Mouse (Mus musculus): ENCODE data around the gene S100a10. TPM values are rescaled to one million over a fixed set of nuclear protein-coding genes. Genes with fewer than 3 reads are reported as not detected.
A peak's percentile ranks its signal among the peaks of the same experiment; 100 is the strongest.

Gene S100a10
- total and polyA plus RNA-seq, 2 experiments from 2014 or later = 174 to 247 TPM

- Histone ChIP-seq H3K4me1 (ENCODE audit: control insufficient read depth, insufficient read depth) (no peaks in the 10 kb centered on the region), H3K36me3 (replicated peaks; ENCODE audit: control insufficient read depth, insufficient read depth, low read length) (no peaks in the 10 kb centered on the region), H3K27me3 (ENCODE audit: control insufficient read depth, insufficient read depth, low read length) (no peaks in the 10 kb centered on the region), H3K9ac (replicated peaks; ENCODE audit: low read depth, low read length) (no peak overlapping the region), H3K27ac (ENCODE audit: low read depth) (no peak overlapping the region), H3K9me3 (replicated peaks; ENCODE audit: control insufficient read depth, low read length) (no peaks in the 10 kb centered on the region), H3K4me2 (ENCODE audit: low read depth, low read length) (no peak overlapping the region), H3K4me3 (ENCODE audit: low read depth, low read length) (no peak overlapping the region)
- ATAC-seq (ENCODE audit: insufficient read depth, low read depth) (no peak), DNase-seq (ENCODE audit: low spot score) (peak; percentile 44)
- TF ChIP-seq CTCF (IDR thresholded peaks at IDR 0.05; ENCODE audit: low read depth) = peak; percentile 71
- no peak for TF ChIP-seq EP300 (IDR thresholded peaks at IDR 0.05; ENCODE audit: low read depth)
- WGBS = 60% methylated on average over 1 of the region's 1 CpGs
These were observed 38.6 kb downstream of the S100a10 start for GRCm38 (mm10) chr3:93593512-93593911.

GRCm38 (mm10) chr3:93596632-93597031 is 41.8 kb downstream of the S100a10 start:
- Histone ChIP-seq H3K4me1 (ENCODE audit: control insufficient read depth, insufficient read depth) (no peaks in the 10 kb centered on the region), H3K27ac (ENCODE audit: low read depth) (peak overlapping the region; percentile 72), H3K4me2 (ENCODE audit: low read depth, low read length) (no peak overlapping the region), H3K27me3 (ENCODE audit: control insufficient read depth, insufficient read depth, low read length) (no peaks in the 10 kb centered on the region), H3K9ac (replicated peaks; ENCODE audit: low read depth, low read length) (no peak overlapping the region), H3K9me3 (replicated peaks; ENCODE audit: control insufficient read depth, low read length) (no peaks in the 10 kb centered on the region), H3K36me3 (replicated peaks; ENCODE audit: control insufficient read depth, insufficient read depth, low read length) (no peaks in the 10 kb centered on the region), H3K4me3 (ENCODE audit: low read depth, low read length) (no peak overlapping the region)
- WGBS = 81% methylated on average over 1 of the region's 1 CpGs
- DNase-seq (ENCODE audit: low spot score) (no peak), ATAC-seq (ENCODE audit: insufficient read depth, low read depth) (no peak)
- TF ChIP-seq CTCF (IDR thresholded peaks at IDR 0.05; ENCODE audit: low read depth) (no peak), EP300 (IDR thresholded peaks at IDR 0.05; ENCODE audit: low read depth) (no peak)

- H3K4me3 ChIP-seq (ENCODE audit: low read depth, low read length) = no peak overlapping the region
- H3K27ac ChIP-seq (ENCODE audit: low read depth) = peak overlapping the region; percentile 78
- DNase-seq (ENCODE audit: low spot score) = peak; percentile 92
- H3K4me1 ChIP-seq (ENCODE audit: control insufficient read depth, insufficient read depth) = no peaks in the 10 kb centered on the region
- TF ChIP-seq CTCF (IDR thresholded peaks at IDR 0.05; ENCODE audit: low read depth) (no peak), EP300 (IDR thresholded peaks at IDR 0.05; ENCODE audit: low read depth) (no peak)
- H3K4me2 ChIP-seq (ENCODE audit: low read depth, low read length) = no peak overlapping the region
- WGBS = 40% methylated on average over 5 of the region's 5 CpGs
- H3K36me3 ChIP-seq (replicated peaks; ENCODE audit: control insufficient read depth, insufficient read depth, low read length) = no peaks in the 10 kb centered on the region
- no peak overlapping the region for H3K9ac ChIP-seq (replicated peaks; ENCODE audit: low read depth, low read length)
- no peaks in the 10 kb centered on the region for H3K9me3 ChIP-seq (replicated peaks; ENCODE audit: control insufficient read depth, low read length)
- peak; percentile 96 for ATAC-seq (ENCODE audit: insufficient read depth, low read depth)
- no peaks in the 10 kb centered on the region for H3K27me3 ChIP-seq (ENCODE audit: control insufficient read depth, insufficient read depth, low read length)
These were observed 42.5 kb downstream of the S100a10 start for GRCm38 (mm10) chr3:93597221-93597913.

GRCm38 (mm10) chr3:93597970-93598369 is 43.1 kb downstream of the S100a10 start:
- no peaks in the 10 kb centered on the region for H3K36me3 ChIP-seq (replicated peaks; ENCODE audit: control insufficient read depth, insufficient read depth, low read length)
- H3K9me3 ChIP-seq (replicated peaks; ENCODE audit: control insufficient read depth, low read length) = no peaks in the 10 kb centered on the region
- H3K4me2 ChIP-seq (ENCODE audit: low read depth, low read length) = no peak overlapping the region
- no peak overlapping the region for H3K9ac ChIP-seq (replicated peaks; ENCODE audit: low read depth, low read length)
- no peaks in the 10 kb centered on the region for H3K27me3 ChIP-seq (ENCODE audit: control insufficient read depth, insufficient read depth, low read length)
- DNase-seq (ENCODE audit: low spot score) (no peak), ATAC-seq (ENCODE audit: insufficient read depth, low read depth) (no peak)
- no peaks in the 10 kb centered on the region for H3K4me1 ChIP-seq (ENCODE audit: control insufficient read depth, insufficient read depth)
- H3K27ac ChIP-seq (ENCODE audit: low read depth) = peak overlapping the region; percentile 78
- TF ChIP-seq CTCF (IDR thresholded peaks at IDR 0.05; ENCODE audit: low read depth) (no peak), EP300 (IDR thresholded peaks at IDR 0.05; ENCODE audit: low read depth) (no peak)
- WGBS = 82% methylated on average over 7 of the region's 7 CpGs
- H3K4me3 ChIP-seq (ENCODE audit: low read depth, low read length) = no peak overlapping the region

GRCm38 (mm10) chr3:93600206-93600605 is 45.3 kb downstream of the S100a10 start:
- Histone ChIP-seq H3K9me3 (replicated peaks; ENCODE audit: control insufficient read depth, low read length) (no peaks in the 10 kb centered on the region), H3K4me2 (ENCODE audit: low read depth, low read length) (no peak overlapping the region), H3K27ac (ENCODE audit: low read depth) (no peak overlapping the region), H3K9ac (replicated peaks; ENCODE audit: low read depth, low read length) (no peak overlapping the region), H3K4me3 (ENCODE audit: low read depth, low read length) (no peak overlapping the region), H3K4me1 (ENCODE audit: control insufficient read depth, insufficient read depth) (no peaks in the 10 kb centered on the region), H3K36me3 (replicated peaks; ENCODE audit: control insufficient read depth, insufficient read depth, low read length) (no peaks in the 10 kb centered on the region), H3K27me3 (ENCODE audit: control insufficient read depth, insufficient read depth, low read length) (no peaks in the 10 kb centered on the region)
- DNase-seq (ENCODE audit: low spot score) = no peak
- TF ChIP-seq EP300 (IDR thresholded peaks at IDR 0.05; ENCODE audit: low read depth) (no peak), CTCF (IDR thresholded peaks at IDR 0.05; ENCODE audit: low read depth) (no peak)
- WGBS = 86% methylated on average over 2 of the region's 2 CpGs
- no peak for ATAC-seq (ENCODE audit: insufficient read depth, low read depth)

GRCm38 (mm10) chr3:93601903-93602302 is 47.0 kb downstream of the S100a10 start:
- H3K9me3 ChIP-seq (replicated peaks; ENCODE audit: control insufficient read depth, low read length) = no peaks in the 10 kb centered on the region
- no peak for DNase-seq (ENCODE audit: low spot score)
- no peaks in the 10 kb centered on the region for H3K4me1 ChIP-seq (ENCODE audit: control insufficient read depth, insufficient read depth)
- H3K36me3 ChIP-seq (replicated peaks; ENCODE audit: control insufficient read depth, insufficient read depth, low read length) = no peaks in the 10 kb centered on the region
- no peak overlapping the region for H3K4me3 ChIP-seq (ENCODE audit: low read depth, low read length)
- no peak for ATAC-seq (ENCODE audit: insufficient read depth, low read depth)
- no peak overlapping the region for H3K4me2 ChIP-seq (ENCODE audit: low read depth, low read length)
- H3K9ac ChIP-seq (replicated peaks; ENCODE audit: low read depth, low read length) = no peak overlapping the region
- TF ChIP-seq EP300 (IDR thresholded peaks at IDR 0.05; ENCODE audit: low read depth) = no peak
- TF ChIP-seq CTCF (IDR thresholded peaks at IDR 0.05; ENCODE audit: low read depth) = no peak
- H3K27me3 ChIP-seq (ENCODE audit: control insufficient read depth, insufficient read depth, low read length) = no peaks in the 10 kb centered on the region
- WGBS = 63% methylated on average over 1 of the region's 1 CpGs
- no peak overlapping the region for H3K27ac ChIP-seq (ENCODE audit: low read depth)

Measured in heart, postnatal 0 days (tissue).